Mouse (Mus musculus) C2C12 (cell line): Measurements from ENCODE around the gene Rnaseh2a.

ENCODE experiments used
- CTCF ChIP-seq: IDR thresholded peaks from one replicate; pipeline ENCODE4 v1.5.1; 2011; ENCODE audit not compliant: control insufficient read depth, insufficient read depth, insufficient read length
- USF1 ChIP-seq: IDR thresholded peaks from one replicate; pipeline ENCODE4 v1.6.1; 2011; ENCODE audit warnings: low read depth, mild to moderate bottlenecking, control low read depth, moderate library complexity

DNA sequence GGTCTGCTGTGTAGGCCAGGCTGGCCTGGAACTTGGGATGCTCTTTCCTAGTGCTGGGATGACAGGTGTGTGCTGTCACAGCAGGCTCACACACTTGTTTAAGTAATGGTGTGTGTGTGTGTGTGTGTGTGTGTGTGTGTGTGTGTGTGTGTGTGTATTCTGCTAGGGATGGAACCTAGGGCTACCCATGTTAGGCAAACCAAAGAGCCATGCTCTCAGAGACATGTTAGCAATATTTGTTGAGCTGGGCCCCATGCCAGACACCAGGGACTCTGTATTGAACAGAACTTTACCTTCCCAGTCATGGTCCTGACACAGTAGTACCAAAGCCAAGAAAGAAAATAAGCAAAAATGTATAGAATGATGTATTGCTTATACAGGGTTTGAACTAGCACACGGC lies 42.1 kb downstream of the Rnaseh2a start:
- TF ChIP-seq CTCF (no peak), USF1 (no peak)
